Mouse (Mus musculus): ENCODE results near the gene St3gal3.

St3gal3 gene

DNA sequence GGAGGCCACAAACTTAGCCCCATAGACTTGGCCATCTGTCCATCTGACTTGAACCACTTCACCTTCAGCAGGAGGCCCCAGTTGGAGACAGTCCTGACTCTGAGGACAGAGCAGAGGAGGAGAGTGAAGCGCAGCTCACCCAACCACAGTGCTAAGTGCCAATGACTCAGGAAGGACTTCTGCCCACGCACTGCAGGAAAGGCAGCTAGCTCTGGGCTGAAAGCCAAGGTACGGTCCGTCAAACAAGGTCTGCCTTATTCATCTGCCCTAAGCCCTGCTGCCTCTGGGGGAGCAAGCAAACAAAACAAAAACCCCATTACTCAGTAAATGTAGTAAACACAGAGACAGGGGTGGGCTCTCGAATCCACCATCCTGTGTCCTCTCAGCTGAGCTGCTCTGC is 4.2 kb upstream of the St3gal3 start:
- DNase-seq: peak; percentile 90 to 94

DNA sequence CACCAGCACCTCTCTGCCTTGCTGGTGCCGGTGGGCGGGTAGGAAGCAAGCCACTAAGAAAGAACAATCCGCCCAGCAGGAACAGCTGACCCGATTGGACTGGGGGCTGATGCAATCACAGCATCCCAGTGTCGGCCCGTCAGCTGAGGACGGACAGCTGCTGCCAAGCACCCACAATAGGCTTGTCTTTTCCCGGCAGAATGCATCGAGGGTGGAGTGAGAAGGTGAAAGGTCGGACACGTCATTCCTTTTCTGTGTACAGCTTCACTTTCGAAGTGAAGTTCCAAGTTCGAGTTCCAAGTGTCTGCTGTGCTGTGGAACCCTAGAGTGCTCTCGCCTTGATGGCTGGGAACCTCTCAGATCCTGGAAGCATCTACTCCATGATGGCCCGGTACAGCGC is 3.1 kb upstream of the St3gal3 start:
- no peak for DNase-seq

DNA sequence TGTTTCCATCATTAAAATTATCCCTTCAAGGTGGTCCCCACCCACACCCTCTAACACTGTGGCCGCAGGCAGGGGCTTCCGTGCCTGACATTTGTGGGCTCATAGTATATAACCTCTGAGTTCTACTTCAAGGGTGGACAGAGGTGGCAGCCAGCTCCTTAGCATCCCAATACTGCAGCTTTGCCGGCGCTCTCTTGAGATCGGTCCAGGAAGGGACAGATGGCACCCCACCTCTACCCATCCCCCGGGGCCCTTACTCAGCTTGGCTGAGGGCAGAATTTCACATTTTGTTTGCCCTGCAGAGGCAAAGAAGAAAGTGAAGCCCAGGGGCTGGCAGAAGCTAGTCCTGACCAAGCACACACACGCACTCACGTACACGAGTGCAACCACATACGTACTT is 2.6 kb upstream of the St3gal3 start:
- no peak for DNase-seq

DNA sequence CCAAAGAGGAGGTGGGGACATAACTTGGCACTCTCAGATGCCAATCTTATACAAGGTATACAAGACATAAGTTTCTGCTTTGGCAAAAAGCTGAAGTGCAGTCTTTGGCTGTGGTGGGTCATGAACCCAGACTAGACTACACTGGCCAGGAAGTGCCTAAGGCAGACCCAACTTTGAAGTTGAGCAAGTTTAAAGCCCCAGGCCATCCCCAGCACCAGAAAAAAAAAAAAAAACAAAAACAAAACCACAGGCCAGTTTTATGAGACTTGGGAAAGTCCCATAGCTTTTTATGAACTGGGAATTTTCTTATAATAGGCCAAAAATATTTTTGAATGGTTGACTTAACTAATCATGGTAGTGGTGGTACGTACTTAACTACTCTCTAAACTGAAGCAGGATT is 700 bp upstream of the St3gal3 start:
- DNase-seq: no peak

DNA sequence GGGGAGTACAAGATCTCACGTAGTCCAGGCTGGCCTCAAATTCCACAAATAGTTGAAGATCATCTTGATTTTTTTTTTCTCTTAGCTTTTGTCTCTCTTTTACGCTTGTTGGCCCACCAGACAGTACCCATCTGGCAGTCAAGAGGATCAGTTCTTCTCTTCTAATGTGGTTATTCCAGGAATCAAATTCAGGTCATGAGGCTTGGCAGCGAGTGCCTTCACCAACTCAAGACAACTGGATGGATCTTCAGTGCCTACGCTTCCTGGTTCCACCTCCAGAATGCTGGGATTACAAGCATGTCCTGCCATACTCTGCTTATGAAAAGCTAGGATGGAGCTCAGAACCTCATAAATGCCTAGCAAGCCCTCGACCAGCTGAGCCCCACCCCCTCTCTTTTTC is 3.4 kb downstream of the St3gal3 start:
- DNase-seq: no peak

DNA sequence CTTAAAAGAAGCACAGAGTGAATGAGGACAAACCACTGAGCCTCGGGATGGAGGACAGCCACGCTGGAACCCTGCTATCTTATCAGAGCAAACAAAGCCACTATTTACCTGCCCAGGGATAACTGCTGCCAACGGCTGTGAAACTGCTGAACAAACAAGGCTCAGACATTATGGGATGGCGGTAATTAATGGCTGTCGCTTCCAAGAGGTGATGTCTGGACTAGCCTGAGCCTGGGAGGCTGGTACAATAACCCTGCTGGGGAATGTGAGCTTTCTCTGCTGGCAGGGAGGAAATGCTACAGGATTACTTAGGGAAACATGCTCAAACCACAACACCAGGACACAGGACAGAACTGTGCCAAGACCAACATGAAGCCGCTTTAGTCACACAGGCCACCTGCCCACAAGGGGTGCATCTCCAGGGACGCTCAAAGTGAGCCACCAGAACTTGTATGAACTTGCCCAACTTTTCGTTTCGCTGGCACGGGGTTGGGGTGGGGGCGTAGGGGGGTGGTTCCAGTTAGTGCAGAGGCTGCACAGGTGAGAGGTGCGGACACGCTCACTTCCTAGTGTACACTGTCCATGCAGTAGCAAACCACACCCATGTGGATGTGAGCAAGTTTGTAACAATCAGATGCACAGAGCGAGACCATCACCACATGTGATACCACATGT is 11.5 kb downstream of the St3gal3 start:
- no peak for DNase-seq

DNA sequence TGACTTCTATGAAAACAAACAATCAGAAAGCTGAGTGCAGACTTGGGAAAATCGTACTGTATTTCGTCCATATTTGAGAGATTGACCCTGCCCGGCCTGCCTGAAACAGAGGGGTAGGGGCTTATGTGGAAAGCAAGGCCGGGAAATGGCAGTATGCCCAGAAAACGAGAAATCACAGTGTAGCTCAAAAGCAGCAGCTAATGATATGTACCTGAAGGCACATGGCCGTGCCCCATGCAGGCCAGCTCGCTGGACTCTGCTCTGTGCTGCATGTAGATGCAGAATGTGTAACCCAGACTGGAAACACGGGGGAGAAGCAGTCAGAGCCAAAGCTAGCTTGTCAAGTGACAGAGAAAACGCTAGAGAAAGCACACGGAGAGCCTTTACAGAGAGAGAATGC is 12.6 kb downstream of the St3gal3 start:
- DNase-seq: peak; percentile 54 to 78

DNA sequence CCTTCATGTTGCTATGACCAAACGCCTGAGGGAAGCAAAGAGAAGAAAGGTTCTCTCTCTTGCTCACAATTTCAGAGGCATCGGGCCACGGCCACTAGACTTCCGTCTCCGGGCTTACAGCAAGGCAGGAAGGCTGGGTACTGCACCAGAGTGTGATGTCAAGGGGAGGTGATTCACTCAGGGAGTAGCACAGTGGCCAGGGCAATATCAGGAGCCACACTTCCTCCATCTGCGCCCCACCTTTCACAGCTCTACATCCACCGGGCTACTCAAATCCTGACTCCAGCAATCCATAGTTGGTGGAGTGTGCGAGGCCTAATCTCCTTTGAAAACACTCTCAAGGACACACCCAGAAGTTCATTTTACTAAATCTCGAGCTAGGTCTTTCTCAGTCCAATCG is 17.1 kb downstream of the St3gal3 start:
- DNase-seq: no peak

DNA sequence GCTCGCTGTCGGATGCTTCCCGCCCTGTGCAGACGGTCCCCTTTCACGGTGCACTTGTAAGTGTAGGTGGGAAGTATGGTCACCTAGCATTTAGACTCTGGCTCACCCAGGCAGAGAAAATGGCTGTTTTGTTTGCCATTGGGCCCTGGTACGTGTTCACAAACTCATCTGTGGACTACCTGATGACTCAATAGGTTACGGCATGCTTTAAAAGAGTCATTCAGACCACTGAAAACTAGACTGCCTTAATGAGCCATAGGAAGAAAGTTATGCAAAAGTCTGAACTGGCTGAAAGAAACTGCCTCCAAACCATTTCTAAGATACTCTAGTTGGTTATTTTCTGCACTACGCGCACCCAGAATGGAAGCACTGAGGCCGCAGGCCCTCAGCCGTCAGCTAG is 18.6 kb downstream of the St3gal3 start:
- DNase-seq: no peak

DNA sequence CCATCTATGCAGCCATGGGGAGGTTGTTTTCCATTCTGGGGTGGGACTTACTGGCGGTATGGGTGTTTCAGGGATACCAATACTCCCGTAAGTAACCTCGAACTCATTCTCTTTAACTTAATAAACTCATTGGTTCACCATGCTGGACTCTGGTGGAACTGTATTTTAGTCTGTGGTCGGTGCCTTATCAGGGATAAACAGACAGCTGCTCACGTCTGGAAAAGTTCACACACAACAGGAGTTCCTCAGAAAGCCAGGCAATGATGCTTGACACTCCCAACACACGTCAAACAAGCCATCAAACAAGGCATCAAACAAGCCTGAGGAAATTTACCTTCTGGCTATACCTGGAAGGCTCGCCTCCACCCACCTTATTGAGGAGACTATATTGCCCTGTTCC is 19.6 kb downstream of the St3gal3 start:
- no peak for DNase-seq

DNA sequence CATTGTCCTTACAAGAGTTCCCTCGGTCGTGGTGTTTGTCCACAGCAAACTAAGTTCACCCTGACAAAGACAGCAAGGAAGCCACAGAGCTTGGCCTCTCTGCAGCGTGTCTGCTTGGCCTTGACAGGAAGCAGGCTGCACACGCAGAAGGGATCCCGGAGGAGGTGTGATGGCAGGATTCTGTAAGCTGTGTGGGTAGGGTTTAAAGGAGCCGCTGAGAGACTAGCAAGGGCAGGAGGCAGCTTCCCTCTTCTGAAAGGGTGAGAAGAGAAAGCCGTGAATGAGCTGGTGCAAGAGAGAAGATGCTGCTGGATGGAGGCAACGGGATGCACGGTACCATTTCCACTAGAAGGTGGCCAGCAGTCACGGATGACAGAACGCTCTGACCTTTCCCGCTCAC is 22.1 kb downstream of the St3gal3 start:
- peak in 1 of 2 experiments; percentile 15 for DNase-seq

DNA sequence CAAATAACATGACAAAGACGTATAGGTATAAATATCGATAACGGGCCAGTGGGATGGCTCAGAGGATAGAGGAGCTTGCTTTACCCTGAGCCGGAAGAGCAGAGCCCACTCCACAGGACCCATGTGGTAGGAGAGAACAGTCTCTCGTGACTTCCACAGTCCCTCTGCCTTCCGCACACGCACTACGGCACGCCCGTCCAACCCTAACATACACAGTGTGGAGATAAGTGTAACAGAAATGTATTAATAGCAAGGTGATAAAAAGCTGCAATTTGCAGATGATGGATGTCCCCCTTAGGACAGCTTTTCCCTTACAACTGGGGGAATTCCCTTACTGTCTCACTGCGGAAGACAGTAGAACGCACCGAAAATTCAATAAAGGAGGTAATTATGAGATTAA is 25.1 kb downstream of the St3gal3 start:
- DNase-seq: no peak

DNA sequence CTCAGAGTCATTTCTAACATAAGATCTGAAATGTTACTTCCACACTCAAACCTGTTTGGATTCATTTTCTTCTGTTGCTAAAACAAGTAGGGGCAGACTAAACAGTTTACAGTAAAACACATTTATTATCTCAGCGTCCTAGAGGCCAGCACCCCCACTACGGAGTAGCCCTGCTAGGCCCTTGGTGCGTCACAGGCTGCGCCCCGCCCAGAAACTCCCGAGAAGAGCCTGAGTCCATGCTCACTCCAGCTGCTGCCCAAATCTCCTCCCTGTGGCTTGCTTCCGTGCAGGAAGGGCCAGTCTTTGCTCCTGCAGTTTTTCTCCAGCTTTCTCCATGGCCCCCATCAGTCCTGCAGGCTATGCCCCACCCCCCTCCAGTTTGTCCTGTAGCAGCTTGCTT is 25.9 kb downstream of the St3gal3 start:
- DNase-seq: peak in 1 of 2 experiments; percentile 42

DNA sequence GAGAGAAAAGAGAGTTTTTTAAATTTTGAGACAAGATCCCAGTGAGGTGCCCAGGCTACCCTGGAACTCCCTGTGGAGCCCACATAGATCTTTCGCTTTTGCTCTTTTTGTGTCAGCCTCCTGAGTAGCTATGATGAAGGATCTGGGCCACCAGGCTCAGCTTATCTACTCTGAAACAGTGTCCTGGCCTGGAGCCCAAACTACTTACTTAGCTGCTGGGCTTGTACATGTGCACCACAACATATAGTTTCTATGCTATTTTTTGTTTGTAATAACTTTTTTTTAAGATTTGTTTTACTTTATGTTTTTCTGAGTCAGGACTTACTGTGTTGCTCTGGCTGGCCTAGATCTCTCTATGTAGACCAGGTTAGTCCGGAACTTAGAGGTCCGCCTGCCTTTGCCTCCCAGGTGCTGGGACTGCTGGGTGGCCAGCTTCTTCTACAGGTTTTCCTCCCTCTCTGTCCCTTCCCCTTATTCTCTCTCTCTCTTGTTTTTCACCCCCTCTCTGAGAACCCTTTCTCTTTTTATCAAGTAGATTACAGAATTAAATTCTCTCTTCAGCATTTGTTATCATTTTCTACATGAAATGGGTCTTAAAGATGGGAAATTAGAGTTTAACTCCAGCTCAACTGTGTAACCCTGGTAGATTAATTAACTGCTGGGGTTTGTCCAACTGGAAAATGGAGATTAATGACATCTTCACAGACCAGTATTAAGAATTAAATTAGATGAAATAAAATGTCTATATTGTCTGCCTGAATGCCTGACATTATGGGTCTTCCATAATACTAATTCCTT is 29.3 kb downstream of the St3gal3 start:
- DNase-seq: no peak

DNA sequence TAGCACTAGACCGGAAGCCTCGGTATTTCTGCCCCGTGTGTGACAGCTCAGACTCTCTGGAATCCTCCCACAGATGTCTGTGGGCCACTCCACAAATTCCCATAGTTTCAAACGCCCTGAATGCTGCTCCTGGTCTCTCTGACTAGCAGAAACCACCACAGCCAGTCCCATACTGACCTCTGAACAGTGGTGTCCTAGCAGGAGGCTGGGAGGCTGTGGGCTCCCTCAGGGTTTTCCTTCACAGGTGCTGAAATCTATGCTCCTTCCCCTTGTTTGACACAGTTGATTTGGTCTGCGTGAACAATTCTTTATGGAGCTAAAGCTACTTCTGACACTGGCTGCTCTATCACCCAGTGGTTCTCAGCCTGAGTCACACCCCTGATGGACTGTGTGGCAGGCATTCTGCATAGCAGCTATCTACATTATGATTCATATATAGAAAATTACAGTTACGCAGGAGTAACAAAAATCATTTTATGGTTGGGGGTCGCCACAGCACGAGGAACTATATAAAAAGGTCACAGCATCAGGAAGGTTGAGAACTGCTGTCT is 31.4 kb downstream of the St3gal3 start:
- no peak for DNase-seq

DNA sequence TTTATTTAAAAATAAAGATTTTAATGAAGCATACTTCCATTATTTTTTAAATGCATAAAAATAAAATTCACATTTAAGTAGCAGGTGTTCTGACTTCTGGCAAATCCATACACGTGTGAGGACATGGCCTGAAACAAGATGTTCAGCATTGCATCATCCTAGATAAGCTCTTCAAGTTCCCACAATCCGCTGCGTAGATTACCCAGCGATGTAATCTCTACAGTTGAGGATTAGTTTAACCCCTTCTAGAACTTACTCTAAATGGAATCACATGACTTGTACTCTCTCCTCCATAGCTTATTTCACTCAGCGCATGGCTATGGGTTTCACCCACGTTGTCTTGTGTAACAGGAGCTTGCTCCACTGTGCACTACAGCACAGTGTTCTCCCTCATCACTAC is 33.2 kb downstream of the St3gal3 start:
- DNase-seq: no peak

DNA sequence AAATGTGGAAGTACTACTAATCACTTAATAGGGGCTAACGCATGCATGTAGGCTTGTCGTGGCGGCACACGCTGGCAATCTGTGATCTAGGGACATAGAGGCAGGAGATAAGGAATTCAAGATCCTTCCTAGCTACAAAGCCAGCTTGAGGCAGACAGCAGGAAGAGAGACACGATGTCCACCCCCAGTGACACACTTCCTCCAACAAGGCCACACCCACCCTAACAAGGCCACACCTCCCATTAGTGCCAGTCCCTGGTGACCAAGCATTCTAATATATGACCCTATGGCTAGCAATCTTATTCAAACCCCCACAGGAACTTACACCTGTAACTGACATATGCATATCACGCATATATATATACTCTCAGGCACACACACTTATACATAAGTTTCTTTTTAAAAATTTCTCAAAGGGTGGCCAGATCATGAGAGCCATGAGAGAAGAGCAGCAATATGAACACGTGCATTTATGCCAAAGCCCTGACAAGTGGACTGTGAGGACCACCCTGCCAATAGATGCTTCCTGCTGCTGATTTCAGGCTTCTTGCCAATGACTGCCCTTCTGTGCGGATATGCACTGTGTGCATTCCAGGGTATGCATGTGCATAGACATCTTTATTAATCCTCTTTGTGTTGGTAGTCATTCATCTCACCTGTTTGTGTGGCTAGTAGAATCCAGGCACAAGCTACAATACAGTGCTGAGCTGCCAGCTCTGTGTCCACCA is 34.9 kb downstream of the St3gal3 start:
- DNase-seq: no peak

DNA sequence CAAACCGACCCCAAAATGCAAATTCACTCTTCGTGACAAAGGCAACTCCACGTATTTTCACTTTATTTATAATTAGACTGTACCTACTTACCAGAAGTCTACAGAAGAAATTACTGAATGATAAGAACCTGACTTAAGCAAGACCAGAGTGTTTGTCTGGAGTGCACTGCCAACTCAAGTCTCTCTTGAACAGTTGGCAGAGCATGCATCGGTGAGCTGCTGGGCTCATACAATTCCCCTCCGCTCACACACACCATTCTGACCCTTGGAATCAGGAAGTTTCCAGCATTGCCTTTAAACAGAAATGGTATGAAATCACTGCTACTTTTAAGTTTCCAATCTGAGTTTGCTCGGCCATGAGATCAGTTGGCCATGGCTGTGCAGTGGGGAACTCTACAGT is 36.1 kb downstream of the St3gal3 start:
- no peak for DNase-seq

DNA sequence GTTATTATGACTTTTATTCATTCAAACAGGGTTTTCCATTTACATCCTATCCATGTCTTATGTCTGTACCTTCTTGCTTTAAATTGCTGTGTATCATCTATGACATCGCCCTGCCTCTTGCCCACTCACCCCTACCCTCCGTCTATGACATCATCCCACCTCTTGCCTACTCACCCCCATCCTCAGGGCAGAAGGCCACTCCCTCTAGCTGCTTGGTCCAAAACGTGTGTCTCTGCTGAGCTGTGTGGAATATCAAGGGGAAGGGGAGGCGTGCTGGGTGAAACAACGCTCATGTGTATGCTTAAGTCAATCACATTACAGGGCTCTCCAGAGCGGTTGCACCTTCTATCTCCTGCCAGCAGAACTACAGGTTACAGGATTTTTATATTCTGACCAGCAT is 38.6 kb downstream of the St3gal3 start:
- no peak for DNase-seq

DNA sequence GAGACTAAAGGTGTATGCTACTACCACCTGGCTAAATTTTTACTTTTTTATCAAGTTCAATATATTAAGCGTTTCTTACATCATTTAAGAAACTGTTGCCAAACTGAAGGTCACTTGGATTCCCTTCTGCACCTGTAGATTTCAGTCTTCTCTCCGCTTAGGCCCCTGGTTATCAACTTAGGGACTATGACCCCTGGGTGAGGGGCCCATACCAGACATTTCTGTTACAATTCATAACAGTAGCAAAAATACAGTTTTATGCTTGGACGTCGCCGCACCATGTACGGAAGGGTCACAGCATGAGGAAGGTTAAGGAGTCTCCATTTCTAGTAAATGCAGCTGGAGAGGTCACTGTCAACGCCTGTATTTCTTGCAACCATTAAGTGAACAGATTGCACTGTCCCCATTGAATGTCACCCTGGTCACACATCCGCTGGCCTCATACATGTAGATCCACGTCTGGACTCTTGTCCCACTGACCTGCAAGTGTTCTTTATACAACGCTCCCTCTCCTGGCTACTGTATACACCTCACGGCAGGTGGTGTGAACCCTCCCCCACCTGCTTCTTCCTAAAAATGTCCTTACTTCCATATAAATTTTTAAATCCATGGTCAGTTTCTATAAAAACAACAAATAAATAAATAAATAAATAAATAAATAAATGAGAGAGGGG is 41.8 kb downstream of the St3gal3 start:
- DNase-seq: no peak

DNA sequence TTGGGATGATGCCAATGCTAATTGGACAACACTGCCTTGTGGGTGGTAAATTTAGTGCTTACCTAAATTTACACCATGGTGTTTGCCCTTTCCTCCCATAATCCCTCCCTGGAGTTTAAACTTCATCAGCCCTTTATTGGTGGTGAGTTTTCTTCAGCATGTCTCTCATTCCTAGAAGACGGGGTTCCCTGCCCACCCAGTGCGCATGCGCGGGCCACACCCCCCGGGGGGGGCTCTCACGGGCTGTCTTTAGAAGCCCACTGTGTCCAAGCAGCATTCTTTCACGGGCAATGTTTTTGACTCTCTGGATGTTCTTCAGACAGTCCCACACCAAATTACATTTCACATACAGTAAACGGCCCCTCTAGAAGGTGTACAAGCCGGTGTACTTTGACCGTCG is 44.3 kb downstream of the St3gal3 start:
- DNase-seq: no peak

DNA sequence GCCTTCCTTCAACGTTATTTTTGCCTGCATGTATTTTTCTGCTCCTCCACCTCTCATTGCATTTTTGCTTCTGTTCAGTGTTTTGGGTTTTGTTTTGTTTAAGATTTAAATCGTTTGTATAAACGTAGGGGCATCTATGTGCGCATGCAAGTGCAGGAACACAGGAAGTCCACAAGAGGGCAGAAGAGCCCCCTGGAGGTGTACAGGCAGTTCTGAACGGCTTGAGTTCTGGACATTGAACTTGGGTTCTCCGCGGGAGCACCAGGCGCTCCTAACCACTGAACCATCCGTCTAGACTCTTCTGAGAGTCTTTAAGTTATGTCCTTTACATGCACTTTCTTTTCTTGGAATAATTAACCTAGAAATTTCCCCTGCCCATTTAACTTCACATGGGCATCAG is 44.8 kb downstream of the St3gal3 start:
- peak; percentile 62 to 78 for DNase-seq

DNA sequence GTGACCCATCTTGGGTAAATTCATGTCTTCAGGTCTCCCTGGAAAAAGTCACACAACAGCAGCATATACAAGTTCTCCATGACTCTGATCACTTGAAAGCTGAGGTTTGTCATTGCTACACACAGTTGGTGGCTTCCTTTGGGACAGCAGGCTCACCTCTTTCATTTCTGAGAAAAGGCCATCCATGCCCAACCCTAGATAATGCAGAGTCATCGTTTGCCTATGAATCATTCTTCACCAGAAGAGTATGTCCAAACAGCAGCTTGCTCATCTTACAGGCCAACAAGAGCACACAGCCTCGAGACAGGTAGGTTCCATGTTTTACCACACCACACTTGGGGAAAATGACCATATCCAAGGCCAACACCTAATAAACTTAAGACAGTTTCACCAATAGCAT is 45.9 kb downstream of the St3gal3 start:
- no peak for DNase-seq

Measured in kidney, postnatal 25 days (tissue).